Mouse (Mus musculus): ENCODE data around the gene Dgkz.

DNA sequence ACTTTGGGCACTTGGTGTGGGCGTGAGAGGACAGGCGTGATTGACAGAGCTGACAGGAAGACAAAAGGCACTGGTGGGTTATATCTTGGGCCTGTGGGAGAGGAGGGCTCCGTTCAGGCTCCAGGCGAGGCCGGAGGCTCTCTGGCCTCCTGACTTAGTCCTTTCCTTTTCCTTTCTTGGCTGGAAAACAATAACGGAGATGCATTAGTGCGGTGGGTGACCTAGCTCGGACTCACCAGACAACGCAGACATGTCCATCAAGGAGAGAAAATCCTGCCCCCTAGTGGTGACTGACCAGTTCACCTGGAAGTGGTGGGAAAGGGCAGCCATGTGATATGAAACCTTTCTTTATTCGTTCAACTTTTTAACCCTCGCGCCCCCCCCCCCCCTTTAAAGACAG is 45.7 kb downstream of the Dgkz start:
- no peak for TF ChIP-seq POLR2A (IDR thresholded peaks at IDR 0.05; ENCODE audit: borderline replicate concordance, extremely low read depth, low read depth, low read length)
- TF ChIP-seq CTCF (IDR thresholded peaks at IDR 0.05; ENCODE audit: insufficient read depth, low read length), result peak; percentile 76
